Mouse (Mus musculus): Measurements from ENCODE around the gene AI661453. TPM values are rescaled to one million over a fixed set of nuclear protein-coding genes. Genes with fewer than 3 reads are reported as not detected.
"Not testable (repeated sequence)": the region's sequence is repeated elsewhere in the genome, so short reads cannot be mapped to it uniquely, and the experiment has no call there.

Gene AI661453
- total RNA-seq (2021): under 1 TPM; 0.49 to 0.59 TPM
- long read RNA-seq, experiment 1: 0 reads
- long read RNA-seq, experiment 2: 0 reads

DNA sequence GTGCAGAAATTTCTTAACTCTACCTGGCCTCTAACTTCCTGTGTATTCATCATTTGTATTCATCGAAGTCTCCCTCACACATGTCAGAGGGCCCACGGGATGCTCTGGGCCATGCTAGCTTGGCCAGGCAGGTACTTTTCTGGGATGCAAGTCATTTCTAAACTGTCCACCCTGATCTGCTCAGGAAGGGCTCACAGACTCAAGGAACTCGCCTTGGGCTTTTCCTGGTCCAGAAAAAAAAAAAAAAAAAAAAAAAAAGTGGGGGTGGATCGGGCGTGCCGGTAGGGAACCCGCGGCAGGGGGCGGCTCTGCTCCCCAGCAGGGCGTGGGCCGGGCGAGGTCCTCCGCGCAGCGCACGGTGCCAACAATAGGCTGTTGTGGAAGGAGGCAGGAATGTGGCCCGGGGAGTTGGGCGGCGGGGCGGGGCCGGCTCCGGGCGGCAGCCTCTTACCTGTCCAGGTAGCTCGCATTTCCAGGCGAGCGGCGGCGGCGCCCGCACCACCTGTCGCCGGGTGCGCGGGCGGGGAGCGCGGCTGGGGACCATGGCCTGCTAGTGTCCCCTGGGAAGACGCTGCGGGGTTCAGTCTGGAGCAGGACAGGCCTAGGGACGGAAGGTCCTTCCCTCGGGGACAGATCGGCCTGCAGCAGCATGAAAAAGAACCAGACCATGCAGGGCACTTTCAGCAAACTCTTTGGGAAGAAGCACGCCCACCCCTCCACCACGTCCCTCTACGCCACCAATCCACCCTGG is at the start of gene AI661453:
TSS of gene AI661453 (plus strand) at position 460 of the 751 bp plus-strand sequence.
- peak; percentile 17 for DNase-seq

DNA sequence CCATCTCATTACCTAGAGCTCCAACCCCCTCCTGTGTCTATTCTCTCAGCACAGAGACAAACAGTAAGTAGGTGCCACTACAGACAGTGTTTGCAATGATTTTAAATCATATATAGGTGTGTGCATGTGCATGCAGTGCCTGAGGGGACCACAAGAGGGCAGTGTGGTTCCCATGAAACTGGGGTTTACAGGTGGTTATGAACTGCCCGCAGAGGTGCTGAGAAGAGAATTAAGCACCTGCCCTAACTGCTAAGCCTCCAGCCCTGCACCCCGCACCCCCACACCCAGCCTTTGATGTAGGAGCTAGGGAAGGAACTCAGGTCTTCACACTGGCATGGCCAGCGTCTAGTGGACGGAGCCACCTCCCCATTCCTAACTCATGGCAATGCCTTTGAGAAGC is 49.8 kb upstream of the AI661453 start:
- no peak for DNase-seq

DNA sequence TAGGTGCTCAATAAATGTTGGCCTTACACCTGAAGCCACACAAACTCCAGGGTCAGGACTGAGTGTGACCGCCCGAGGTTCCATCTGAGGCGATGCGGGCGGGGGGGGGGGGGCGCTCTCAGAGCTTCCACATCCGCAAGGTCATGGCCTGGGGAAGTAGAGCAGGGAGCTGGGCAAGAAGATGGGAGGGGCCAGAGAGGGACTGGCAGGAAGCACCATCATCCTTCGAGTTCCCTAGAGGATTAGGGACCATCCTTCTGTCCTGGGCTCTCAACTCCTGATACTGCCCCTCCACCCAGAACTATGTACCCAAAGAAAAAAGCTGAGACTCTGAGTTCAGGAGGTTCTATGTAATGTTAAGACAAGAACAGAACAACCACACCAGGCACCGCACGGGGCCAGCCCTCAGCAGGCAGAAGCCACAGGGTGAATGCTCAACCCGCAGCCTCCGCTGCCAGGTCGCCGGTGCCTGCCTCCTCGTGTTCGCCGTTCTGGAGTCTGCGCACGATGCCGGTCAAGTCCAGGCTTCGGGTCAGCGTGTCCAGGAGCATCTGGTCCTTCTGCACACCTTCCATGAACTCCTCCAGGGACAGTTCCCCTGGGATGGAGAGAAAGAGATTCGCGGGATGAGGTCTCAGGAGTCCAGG is 42.1 kb upstream of the AI661453 start:
- no peak for DNase-seq

- DNase-seq: peak; percentile 48
Observed at GRCm38 (mm10) chr17:47395376-47395913, 41.0 kb upstream of the AI661453 start.

- DNase-seq: no peak
Observed at GRCm38 (mm10) chr17:47399091-47399490, 37.3 kb upstream of the AI661453 start.

DNA sequence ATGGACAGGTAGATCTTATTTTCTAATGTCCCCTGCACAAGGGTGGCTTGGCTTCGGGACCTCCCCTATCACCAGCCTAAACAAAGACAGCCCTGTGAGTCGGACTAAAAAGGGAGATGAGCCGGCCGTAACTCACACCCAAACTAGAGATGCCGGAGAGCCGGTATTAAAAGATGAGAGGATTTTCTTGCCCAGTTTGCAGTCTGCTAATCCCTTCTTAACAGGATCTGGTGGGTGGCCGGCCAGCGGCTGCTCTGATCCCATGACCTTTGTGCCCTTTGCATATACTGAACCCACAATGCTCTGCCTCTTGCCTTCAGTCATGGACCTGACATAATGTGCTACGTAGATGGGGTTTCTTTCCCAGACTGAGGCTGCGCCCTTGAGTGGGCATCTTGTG is 36.0 kb upstream of the AI661453 start, which contains the start of gene Guca1a:
TSS of gene Guca1a (minus strand) at position 134 of the 400 bp plus-strand sequence.
- no peak for DNase-seq

GRCm38 (mm10) chr17:47407717-47408557 is 28.5 kb upstream of the AI661453 start:
- no peak for DNase-seq

DNA sequence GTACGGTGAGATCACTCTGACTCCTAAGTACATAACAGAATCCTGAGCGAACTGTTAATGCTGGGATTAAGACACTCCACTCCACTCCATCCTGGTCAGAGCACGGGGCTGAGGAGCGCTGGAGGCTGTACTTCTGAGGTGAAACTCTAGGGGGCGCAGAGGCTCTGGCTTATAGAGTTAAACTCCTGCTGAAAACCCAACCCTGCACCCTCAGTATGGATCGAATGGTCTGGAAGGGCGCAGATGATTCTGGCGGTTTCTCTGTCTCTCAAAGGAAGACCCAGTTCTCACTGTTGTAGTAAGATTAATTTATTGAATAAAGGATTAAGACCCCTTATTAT is 27.9 kb upstream of the AI661453 start:
- DNase-seq: no peak

DNA sequence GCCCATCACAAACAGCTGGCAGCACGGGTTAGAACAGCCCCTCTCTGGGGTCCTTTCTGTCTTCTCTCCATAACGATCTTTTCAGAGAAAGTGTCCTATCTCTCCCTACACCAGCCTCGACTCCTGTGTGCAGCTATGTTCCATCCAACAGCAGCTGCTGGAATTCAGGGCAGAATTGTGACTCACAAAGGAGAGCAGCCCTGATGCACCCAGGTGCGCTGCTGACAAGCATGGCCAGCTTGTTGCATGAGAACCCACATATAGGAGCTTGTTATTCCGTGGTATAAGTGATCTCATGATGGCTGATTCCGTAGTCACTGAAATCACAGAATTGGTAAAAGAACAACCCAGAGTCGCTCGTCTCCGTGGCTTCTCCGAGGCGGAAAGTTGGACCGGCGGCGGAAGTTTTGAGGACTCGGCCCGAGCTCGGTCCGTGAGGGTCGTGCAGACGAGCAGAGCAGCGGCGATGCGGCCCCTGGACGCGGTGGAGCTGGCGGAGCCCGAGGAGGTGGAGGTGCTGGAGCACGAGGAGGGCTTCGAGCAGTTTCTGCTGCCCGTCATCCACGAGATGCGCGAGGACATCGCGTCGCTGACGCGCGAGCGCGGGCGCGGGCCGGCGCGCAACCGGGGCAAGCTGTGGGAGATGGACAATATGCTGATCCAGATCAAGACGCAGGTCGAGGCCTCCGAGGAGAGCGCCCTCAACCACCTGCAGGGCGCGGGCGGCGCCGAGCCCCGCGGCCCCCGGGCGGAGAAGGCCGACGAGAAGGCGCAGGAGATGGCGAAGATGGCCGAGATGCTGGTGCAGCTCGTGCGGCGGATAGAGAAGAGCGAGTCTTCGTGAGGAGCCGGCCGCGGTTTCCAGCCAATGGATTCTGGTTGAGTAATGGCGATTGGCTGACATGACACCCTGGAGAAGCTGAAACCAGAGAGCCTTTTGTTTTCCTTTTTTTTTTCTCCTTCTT is 26.2 kb upstream of the AI661453 start:
- DNase-seq: not testable (repeated sequence)

- no peak for DNase-seq
Observed at GRCm38 (mm10) chr17:47420195-47420594, 16.2 kb upstream of the AI661453 start.

- no peak for DNase-seq
Observed at GRCm38 (mm10) chr17:47421566-47421965, 14.8 kb upstream of the AI661453 start.

- DNase-seq: not testable (repeated sequence)
Observed at GRCm38 (mm10) chr17:47422616-47423015, 13.8 kb upstream of the AI661453 start.

GRCm38 (mm10) chr17:47424186-47424585 is 12.2 kb upstream of the AI661453 start:
- no peak for DNase-seq

DNA sequence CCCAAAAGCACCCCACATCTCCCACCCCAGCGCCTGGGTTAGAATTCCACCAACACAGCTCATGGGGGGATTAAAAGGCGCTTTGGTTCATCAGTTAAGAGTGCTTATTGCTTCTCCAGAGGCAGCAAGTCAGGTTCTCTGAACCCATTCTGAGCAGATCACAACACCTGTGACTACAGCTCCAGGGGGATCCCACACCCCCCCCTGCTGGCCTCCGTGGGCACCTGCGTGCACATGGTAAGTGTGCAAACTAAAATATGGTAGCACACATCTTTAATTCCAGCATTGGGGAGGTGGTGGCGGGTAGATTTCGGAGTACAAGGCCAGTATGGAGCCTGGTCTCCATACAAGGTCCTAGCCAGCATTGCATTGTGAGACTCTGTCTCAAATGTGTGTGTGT is 9.1 kb upstream of the AI661453 start:
- DNase-seq: no peak

DNA sequence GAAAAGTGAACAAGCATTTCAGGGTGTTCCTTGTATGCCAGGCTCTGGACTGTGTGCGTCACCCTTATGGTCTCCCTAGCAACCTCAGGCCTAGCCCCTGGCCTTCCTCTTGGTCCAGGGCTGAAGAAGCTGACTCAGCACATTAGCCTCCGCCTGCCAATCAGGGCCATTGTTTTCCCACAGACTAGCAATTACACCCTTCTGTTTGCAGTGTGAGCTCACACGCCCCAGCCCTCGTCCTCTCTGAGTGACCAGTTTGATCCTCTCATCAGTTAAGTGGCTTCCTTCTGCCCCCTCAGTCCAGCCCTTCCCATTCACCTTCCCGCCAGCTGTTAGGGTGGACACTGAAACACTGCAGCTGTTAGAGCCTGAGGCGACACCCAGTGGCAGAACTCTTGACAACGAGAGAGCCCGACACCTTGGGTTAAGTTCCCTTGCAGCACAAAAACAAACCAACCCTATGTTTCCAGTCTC is 7.5 kb upstream of the AI661453 start:
- DNase-seq: no peak

DNA sequence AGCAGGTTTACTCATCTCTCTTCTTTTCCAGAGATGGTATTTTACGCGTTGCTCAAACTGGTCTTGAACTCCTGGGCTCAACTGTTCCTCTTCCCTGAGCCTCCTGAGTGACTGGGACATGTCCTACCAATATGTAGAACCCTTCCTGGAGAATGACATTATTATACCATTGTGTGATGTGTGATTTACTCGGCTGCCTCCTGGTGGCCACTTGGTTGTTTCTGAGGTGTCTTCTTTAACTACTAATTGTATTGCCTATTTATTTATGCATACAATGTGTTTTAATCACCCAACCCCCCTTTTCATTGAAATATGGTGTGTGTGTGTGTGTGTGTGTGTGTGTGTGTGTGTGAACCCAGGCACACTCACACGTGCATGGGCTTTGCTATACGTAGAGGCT is 5.6 kb upstream of the AI661453 start:
- no peak for DNase-seq

DNA sequence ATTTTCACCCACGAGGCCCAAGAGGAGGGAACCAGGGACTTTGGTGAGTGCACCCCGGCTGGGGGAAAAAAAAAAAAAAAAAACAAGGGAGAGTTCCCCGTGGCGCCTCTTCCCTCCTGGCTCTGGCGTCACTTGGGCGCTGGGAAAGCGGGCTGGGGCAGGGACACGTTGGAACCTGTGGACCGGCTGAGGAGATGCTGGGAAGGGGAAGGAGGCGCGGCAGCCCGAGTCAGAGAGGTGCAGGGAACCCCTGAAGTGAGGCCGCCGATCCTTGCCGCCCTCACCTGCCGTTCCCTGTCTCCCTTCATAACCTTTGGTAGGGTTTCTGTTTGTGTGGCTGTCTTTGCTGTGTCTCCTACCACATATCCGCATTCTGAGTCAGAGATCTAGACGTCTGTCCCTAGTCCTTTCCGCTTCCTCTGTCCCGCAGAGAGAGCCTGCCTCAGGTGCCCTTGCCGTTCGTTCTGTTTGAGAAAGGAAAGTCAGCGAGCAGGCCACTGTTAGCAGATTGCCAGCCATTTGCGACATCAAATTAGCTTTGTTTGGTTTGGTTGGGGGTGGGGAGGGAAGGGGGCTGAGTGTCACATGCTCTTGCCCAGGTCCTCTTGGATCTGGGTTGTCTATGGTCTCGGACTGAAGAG is 612 bp downstream of the AI661453 start, which contains the start of gene 1700001C19Rik:
TSS of gene 1700001C19Rik (minus strand) at position 470 of the 641 bp plus-strand sequence.
- no peak for DNase-seq

- DNase-seq: no peak
Observed at GRCm38 (mm10) chr17:47438611-47439010, 2.2 kb downstream of the AI661453 start.

DNA sequence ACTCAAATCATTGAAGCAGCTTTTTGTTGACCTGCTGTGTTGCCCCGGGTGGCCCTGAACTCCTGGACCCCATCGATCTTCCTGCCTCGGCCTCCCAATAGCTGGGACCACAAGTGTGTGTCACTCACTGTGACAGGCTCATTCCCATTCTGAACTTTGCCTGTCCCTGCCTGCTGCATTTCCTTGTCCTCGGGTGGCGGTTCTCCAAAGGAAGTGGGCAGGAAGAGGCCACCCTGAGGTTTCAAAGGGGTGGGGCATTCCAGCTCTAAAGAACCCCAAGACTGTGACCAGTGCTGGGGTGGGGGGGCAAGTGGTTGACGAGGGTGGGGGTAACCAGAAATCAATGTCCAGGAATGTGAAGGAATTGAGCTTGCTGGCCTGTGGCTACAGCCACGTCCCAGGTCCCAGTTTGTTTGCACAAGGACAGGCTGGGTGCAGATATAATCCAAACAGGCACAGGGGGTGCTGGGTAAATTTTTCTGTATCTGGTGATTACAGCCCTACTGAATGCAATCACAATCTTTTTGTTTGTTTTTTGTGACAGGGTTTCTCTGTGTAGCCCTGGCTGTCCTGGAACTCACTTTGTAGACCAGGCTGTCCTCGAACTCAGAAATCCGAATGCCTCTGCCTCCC is 3.1 kb downstream of the AI661453 start:
- no peak for DNase-seq

DNA sequence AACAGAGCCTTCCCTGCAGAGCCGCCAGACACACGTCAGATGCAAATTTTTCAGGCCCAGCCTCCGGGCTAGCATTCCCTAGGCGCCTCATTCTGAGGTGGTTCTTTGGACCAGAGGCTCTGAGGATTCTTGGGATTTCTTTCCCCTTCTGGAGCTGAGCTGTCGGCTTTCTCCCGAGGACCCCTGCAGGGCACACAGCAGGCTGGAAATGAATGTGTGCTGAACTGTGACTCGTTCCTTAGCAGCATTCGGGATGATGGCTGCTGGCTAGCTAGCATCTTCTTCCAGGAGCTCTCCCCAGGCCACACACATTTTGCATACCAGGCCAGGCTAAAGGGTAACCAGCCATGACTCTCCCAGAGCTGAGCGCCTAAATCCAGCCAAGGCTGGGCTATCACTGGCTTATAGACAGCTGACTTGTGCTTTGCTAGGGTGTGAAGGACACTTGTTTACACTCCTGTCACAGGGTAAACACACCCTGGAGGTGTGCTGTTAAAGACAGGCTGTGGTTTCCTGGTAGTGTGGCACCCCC is 4.0 kb downstream of the AI661453 start:
- no peak for DNase-seq

Measured in gastrocnemius, postnatal 25 days (tissue).